Mouse (Mus musculus) intestine, postnatal 0 days (tissue): ENCODE results near the gene Gpr12. TPM values are rescaled to one million over a fixed set of nuclear protein-coding genes. Genes with fewer than 3 reads are reported as not detected.
"Not testable (repeated sequence)": the region's sequence is repeated elsewhere in the genome, so short reads cannot be mapped to it uniquely, and the experiment has no call there.

Experiments used
- ATAC-seq: fragments of 200-750 bp; cut with Nextera tagmentation; 2 replicates; pipeline ENCODE4 v1.8.0; 2017; ENCODE audit warnings: mild to moderate bottlenecking, moderate TSS enrichment, moderate library complexity
- H3K27ac ChIP-seq: fragments of 300-500 bp; sonication (generic); 2 replicates; pipeline ENCODE4 v1.5.1; 2014; ENCODE audit warnings: mild to moderate bottlenecking, low read depth, low read length, moderate library complexity
- H3K27me3 ChIP-seq: fragments of 300-500 bp; sonication (generic); replicated peaks from 2 replicates; pipeline ENCODE4 v1.6.1; 2014; ENCODE audit warnings: low read length, mixed read lengths; ENCODE audit not compliant: control insufficient read depth, insufficient read depth
- H3K36me3 ChIP-seq: fragments of 300-500 bp; sonication (generic); 2 replicates; pipeline ENCODE4 v1.6.1; 2014; ENCODE audit warnings: mild to moderate bottlenecking, moderate library complexity; ENCODE audit not compliant: control insufficient read depth, insufficient read depth
- H3K4me1 ChIP-seq: fragments of 300-500 bp; sonication (generic); replicated peaks from 2 replicates; pipeline ENCODE4 v1.6.1; 2014; ENCODE audit warnings: antibody characterized with exemption, low read length, mixed read lengths; ENCODE audit not compliant: control insufficient read depth, insufficient read depth
- H3K4me2 ChIP-seq: fragments of 300-500 bp; sonication (generic); replicated peaks from 2 replicates; pipeline ENCODE4 v1.6.1; 2014; ENCODE audit warnings: low read depth, mild to moderate bottlenecking, moderate library complexity
- H3K4me3 ChIP-seq: fragments of 300-500 bp; sonication (generic); 2 replicates; pipeline ENCODE4 v1.5.1; 2014; ENCODE audit warnings: low read depth, low read length
- H3K9ac ChIP-seq: fragments of 300-500 bp; sonication (generic); 2 replicates; pipeline ENCODE4 v1.6.1; 2014; ENCODE audit warnings: mild to moderate bottlenecking, low read depth, low read length
- H3K9me3 ChIP-seq: fragments of 300-500 bp; sonication (generic); 2 replicates; pipeline ENCODE4 v1.6.1; 2016; ENCODE audit warnings: mixed run types; ENCODE audit not compliant: control insufficient read depth
- CTCF ChIP-seq: sonication (generic); IDR thresholded peaks from 2 replicates; pipeline ENCODE4 v1.5.1; 2016; ENCODE audit warnings: low read depth, mild to moderate bottlenecking, control low read depth, antibody characterized with exemption, moderate library complexity
- WGBS: fragments of 180-500 bp; shearing (Covaris S2); extraction: QIAGEN DNeasy Blood & Tissue Kit; methylation state at CpG from one replicate; pipeline ENCODE4 v1.1.7; 2014; 5-methylcytosine and 5-hydroxymethylcytosine counted together
- polyA plus RNA-seq: library from polyadenylated mRNA; unstranded; fragments of >200 nt; fragmentation: Nextera tagmentation; extraction: Ambion mirVana; gene quantifications from 2 replicates; pipeline ENCODE4 v1.2.1, GENCODE M21; 2015

Gene Gpr12
- polyA plus RNA-seq, 1 experiment from 2014 or later = not detected

GRCm38 (mm10) chr5:146599970-146600369 lies 14.9 kb upstream of the Gpr12 start:
- Histone ChIP-seq H3K9ac (no peak overlapping the region), H3K27me3 (no peaks in the 10 kb centered on the region), H3K4me2 (no peak overlapping the region), H3K27ac (no peak overlapping the region), H3K9me3 (no peaks in the 10 kb centered on the region), H3K36me3 (no peaks in the 10 kb centered on the region), H3K4me1 (no peaks in the 10 kb centered on the region), H3K4me3 (no peak overlapping the region)
- WGBS = 41% methylated on average over 5 of the region's 5 CpGs
- no peak for ATAC-seq
- TF ChIP-seq CTCF = no peak

GRCm38 (mm10) chr5:146599216-146599615 lies 14.2 kb upstream of the Gpr12 start:
- not testable (repeated sequence) for ATAC-seq, H3K9me3 ChIP-seq, H3K4me2 ChIP-seq, H3K4me1 ChIP-seq, H3K9ac ChIP-seq, H3K36me3 ChIP-seq, H3K4me3 ChIP-seq, H3K27me3 ChIP-seq, H3K27ac ChIP-seq
- 77% methylated on average over 7 of the region's 7 CpGs for WGBS

- Histone ChIP-seq H3K36me3 (no peaks in the 10 kb centered on the region), H3K4me3 (no peak overlapping the region), H3K27ac (no peak overlapping the region), H3K4me1 (no peaks in the 10 kb centered on the region), H3K9ac (no peak overlapping the region), H3K4me2 (no peak overlapping the region), H3K27me3 (no peaks in the 10 kb centered on the region), H3K9me3 (no peaks in the 10 kb centered on the region)
- TF ChIP-seq CTCF = no peak
- 81% methylated on average over 27 of the region's 27 CpGs for WGBS
- no peak for ATAC-seq
Measured at GRCm38 (mm10) chr5:146598215-146599119, 13.4 kb upstream of the Gpr12 start.

GRCm38 (mm10) chr5:146597503-146597874 lies 12.4 kb upstream of the Gpr12 start:
- H3K4me3 ChIP-seq = no peak overlapping the region
- H3K9me3 ChIP-seq = no peaks in the 10 kb centered on the region
- no peaks in the 10 kb centered on the region for H3K4me1 ChIP-seq
- no peaks in the 10 kb centered on the region for H3K27me3 ChIP-seq
- H3K4me2 ChIP-seq = no peak overlapping the region
- 87% methylated on average over 10 of the region's 10 CpGs for WGBS
- H3K36me3 ChIP-seq = no peaks in the 10 kb centered on the region
- H3K27ac ChIP-seq = no peak overlapping the region
- H3K9ac ChIP-seq = no peak overlapping the region
- no peak for ATAC-seq
- TF ChIP-seq CTCF = no peak

GRCm38 (mm10) chr5:146596612-146597502 lies 11.8 kb upstream of the Gpr12 start:
- H3K9ac ChIP-seq = no peak overlapping the region
- ATAC-seq = no peak
- no peak overlapping the region for H3K4me2 ChIP-seq
- TF ChIP-seq CTCF = no peak
- no peaks in the 10 kb centered on the region for H3K36me3 ChIP-seq
- no peaks in the 10 kb centered on the region for H3K27me3 ChIP-seq
- H3K9me3 ChIP-seq = no peaks in the 10 kb centered on the region
- WGBS = 60% methylated on average over 18 of the region's 18 CpGs
- H3K4me1 ChIP-seq = no peaks in the 10 kb centered on the region
- no peak overlapping the region for H3K27ac ChIP-seq
- H3K4me3 ChIP-seq = no peak overlapping the region

- Histone ChIP-seq H3K4me1 (no peaks in the 10 kb centered on the region), H3K9me3 (no peaks in the 10 kb centered on the region), H3K36me3 (no peaks in the 10 kb centered on the region), H3K27ac (no peak overlapping the region), H3K4me2 (no peak overlapping the region), H3K9ac (no peak overlapping the region), H3K27me3 (0 out of 2 replicates have a peak, but pooled peaks cover 2% of the 10 kb centered on the region), H3K4me3 (no peak overlapping the region)
- no peak for TF ChIP-seq CTCF
- 70% methylated on average over 5 of the region's 5 CpGs for WGBS
- ATAC-seq = no peak
Measured at GRCm38 (mm10) chr5:146592580-146592979, 7.5 kb upstream of the Gpr12 start.
